In genomic region chr3:92978484-92978883, GRCm38 (mm10) we compare ENCODE assay signal across 30 mouse cellular contexts. TPM values are rescaled to one million over a fixed set of nuclear protein-coding genes. Genes with fewer than 3 reads are reported as not detected.
"Had no signal": no experiment of that assay in that cellular context is flagged by ENCODE, and none has a peak within 500 bp of the region (broad histone marks: within the 10 kb centered on the region; RNA-seq: fewer than 3 reads in every experiment).

No protein-coding gene starts in this region.

- H3K9ac ChIP-seq: heart, embryonic 13.5 days; heart, embryonic 15.5 days; hindbrain, embryonic 13.5 days; hindbrain, embryonic 15.5 days; kidney, embryonic 15.5 days; limb, embryonic 12.5 days; liver, embryonic 13.5 days had no signal

- ATAC-seq: hindbrain, postnatal 0 days had no signal

- H3K36me3 ChIP-seq: heart, embryonic 13.5 days; heart, embryonic 15.5 days; hindbrain, embryonic 13.5 days; hindbrain, embryonic 15.5 days; kidney, embryonic 15.5 days; limb, embryonic 10.5 days; limb, embryonic 12.5 days; liver, embryonic 13.5 days had no signal

- H3K9me3 ChIP-seq: heart, embryonic 13.5 days; heart, embryonic 15.5 days; hindbrain, embryonic 13.5 days; hindbrain, embryonic 15.5 days; kidney, embryonic 15.5 days; limb, embryonic 10.5 days; limb, embryonic 12.5 days; liver, embryonic 13.5 days had no signal

- H3K27me3 ChIP-seq: heart, embryonic 13.5 days; heart, embryonic 15.5 days; hindbrain, embryonic 13.5 days; hindbrain, embryonic 15.5 days; kidney, embryonic 15.5 days; limb, embryonic 12.5 days; liver, embryonic 13.5 days had no signal

- H3K4me3 ChIP-seq: gastrocnemius, adult 2 months; heart, adult 2 months; heart, embryonic 13.5 days; heart, embryonic 15.5 days; hindbrain, embryonic 13.5 days; hindbrain, embryonic 15.5 days; kidney, embryonic 15.5 days; layer of hippocampus, adult 2 months; left cerebral cortex, adult 2 months; limb, embryonic 10.5 days; limb, embryonic 12.5 days; liver, embryonic 13.5 days had no signal

- DNase-seq: gastrocnemius, adult 2 months; gastrocnemius, postnatal 10 days; gastrocnemius, postnatal 25 days; heart, adult 2 months; heart, postnatal 14 days; heart, postnatal 36 days; kidney, adult 18-20 months; kidney, adult 9 months; kidney, postnatal 14 days; kidney, postnatal 36 days; liver; liver, embryonic 13.5 days had no signal

- H3K27ac ChIP-seq: gastrocnemius, adult 2 months; heart, adult 2 months; heart, embryonic 13.5 days; heart, embryonic 15.5 days; hindbrain, embryonic 13.5 days; hindbrain, embryonic 15.5 days; hindbrain, postnatal 0 days; kidney, embryonic 15.5 days; kidney, postnatal 0 days; layer of hippocampus, adult 2 months; left cerebral cortex, adult 2 months; limb, embryonic 10.5 days; limb, embryonic 12.5 days; liver, embryonic 13.5 days had no signal

- H3K4me2 ChIP-seq: heart, embryonic 11.5 days; heart, embryonic 13.5 days; heart, embryonic 15.5 days; hindbrain, embryonic 13.5 days; hindbrain, embryonic 15.5 days; kidney, embryonic 15.5 days; limb, embryonic 12.5 days; liver, embryonic 11.5 days; liver, embryonic 13.5 days had no signal

- H3K4me1 ChIP-seq: heart, embryonic 13.5 days; heart, embryonic 15.5 days; hindbrain, embryonic 13.5 days; hindbrain, embryonic 15.5 days; kidney, embryonic 15.5 days; limb, embryonic 10.5 days; limb, embryonic 12.5 days; liver, embryonic 13.5 days had no signal

RNA-seq across cellular contexts. Expression of gene Lce3e, which starts 11.6 kb away (rescaled TPM):
- polyA plus RNA-seq: frontal cortex, adult 2 months; heart, adult 2 months; heart, embryonic 11.5 days; heart, embryonic 13.5 days; heart, embryonic 15.5 days; heart, postnatal 0 days; hindbrain, embryonic 11.5 days; hindbrain, embryonic 13.5 days; hindbrain, embryonic 15.5 days; hindbrain, postnatal 0 days; intestine, embryonic 14.5 days; kidney, embryonic 15.5 days; kidney, postnatal 0 days; limb, embryonic 10.5 days; limb, embryonic 12.5 days; limb, embryonic 14.5 days; liver, embryonic 11.5 days; liver, embryonic 13.5 days had no signal

RNA-seq across cellular contexts. Expression of gene Lce3f, which starts 13.5 kb away (rescaled TPM):
- polyA plus RNA-seq: frontal cortex, adult 2 months; heart, adult 2 months; heart, embryonic 11.5 days; heart, embryonic 13.5 days; heart, postnatal 0 days; hindbrain, embryonic 11.5 days; hindbrain, embryonic 13.5 days; hindbrain, embryonic 15.5 days; hindbrain, postnatal 0 days; intestine, embryonic 14.5 days; kidney, embryonic 15.5 days; kidney, postnatal 0 days; limb, embryonic 10.5 days; limb, embryonic 12.5 days; liver, embryonic 11.5 days; liver, embryonic 13.5 days had no signal

RNA-seq across cellular contexts. Expression of gene Lce3d, which starts 21.3 kb away (rescaled TPM):
- polyA plus RNA-seq: frontal cortex, adult 2 months; heart, adult 2 months; heart, embryonic 11.5 days; heart, embryonic 13.5 days; heart, embryonic 15.5 days; heart, postnatal 0 days; hindbrain, embryonic 11.5 days; hindbrain, embryonic 13.5 days; hindbrain, embryonic 15.5 days; hindbrain, postnatal 0 days; intestine, embryonic 14.5 days; kidney, embryonic 15.5 days; kidney, postnatal 0 days; limb, embryonic 10.5 days; limb, embryonic 12.5 days; limb, embryonic 14.5 days; liver, embryonic 11.5 days; liver, embryonic 13.5 days had no signal

RNA-seq across cellular contexts. Expression of gene Lce3c, which starts 34.2 kb away (rescaled TPM):
- polyA plus RNA-seq: frontal cortex, adult 2 months; heart, adult 2 months; heart, embryonic 11.5 days; heart, embryonic 13.5 days; heart, embryonic 15.5 days; heart, postnatal 0 days; hindbrain, embryonic 11.5 days; hindbrain, embryonic 13.5 days; hindbrain, embryonic 15.5 days; intestine, embryonic 14.5 days; kidney, embryonic 15.5 days; kidney, postnatal 0 days; limb, embryonic 10.5 days; limb, embryonic 12.5 days; limb, embryonic 14.5 days; liver, embryonic 11.5 days; liver, embryonic 13.5 days had no signal

RNA-seq across cellular contexts. Expression of gene Crct1, which starts 37.0 kb away (rescaled TPM):
- polyA plus RNA-seq: frontal cortex, adult 2 months; heart, adult 2 months; heart, postnatal 0 days; intestine, embryonic 14.5 days; limb, embryonic 10.5 days; limb, embryonic 12.5 days; liver, embryonic 13.5 days had no signal
